Mouse (Mus musculus): ENCODE data around the gene Abhd12b.

The Abhd12b gene

DNA sequence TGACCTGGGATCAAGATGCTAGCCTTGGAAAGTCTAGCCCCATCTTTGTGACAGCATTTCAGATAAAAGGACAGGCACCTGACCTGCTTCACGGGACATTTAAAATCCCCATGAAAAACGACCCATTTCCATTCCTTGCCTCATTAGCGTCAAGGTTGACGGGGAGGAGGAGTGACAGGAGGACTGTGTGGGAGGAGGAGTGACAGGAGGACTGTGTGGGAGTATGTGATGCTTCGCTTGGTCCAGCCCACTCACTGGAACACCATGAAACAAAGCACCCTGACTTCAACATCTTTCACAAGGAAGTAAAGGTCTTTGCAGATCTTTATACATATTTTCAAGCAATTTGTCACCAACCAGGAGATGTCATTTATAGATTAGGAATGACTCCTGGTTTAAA is 54.3 kb downstream of the Abhd12b start:
- no peaks in the 10 kb centered on the region for H3K36me3 ChIP-seq (ENCODE audit: insufficient read depth, low read length)
- H3K4me3 ChIP-seq (replicated peaks; ENCODE audit: low read length): no peak overlapping the region
- no peak for TF ChIP-seq CTCF (conservative IDR thresholded peaks at IDR 0.05; ENCODE audit: low read length)
- TF ChIP-seq POU5F1 (IDR thresholded peaks at IDR 0.05; ENCODE audit: borderline replicate concordance, low read length): no peak
- TF ChIP-seq NANOG (IDR thresholded peaks at IDR 0.05; ENCODE audit: borderline replicate concordance, low read length): no peak
- no peaks in the 10 kb centered on the region; the same call in 1 of the 2 replicates for H3K4me1 ChIP-seq (replicated peaks; ENCODE audit: low read depth, low read length)
- no peaks in the 10 kb centered on the region for H3K9me3 ChIP-seq (ENCODE audit: low read length)
- H3K27me3 ChIP-seq (ENCODE audit: insufficient read depth, low read length): peaks cover 28% of the 10 kb centered on the region

DNA sequence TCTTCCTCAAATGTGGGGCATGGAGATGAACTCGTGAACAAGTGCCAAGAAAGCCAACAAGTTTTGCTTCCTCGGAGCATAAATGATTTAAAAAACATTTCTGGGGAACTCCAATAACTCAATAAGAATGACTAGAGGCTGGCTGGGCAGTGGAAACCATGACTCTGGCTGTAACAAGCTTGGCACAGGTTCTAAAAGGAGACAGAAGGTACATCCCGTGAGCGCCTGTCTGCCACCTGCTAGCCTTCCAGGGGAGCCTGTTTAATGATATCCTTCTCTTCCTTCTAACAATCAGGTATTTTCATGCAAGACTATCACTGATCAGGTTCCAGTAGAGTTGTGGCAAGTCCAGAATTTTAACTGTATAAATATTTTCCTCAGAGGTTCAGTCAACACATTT is 58.6 kb downstream of the Abhd12b start:
- no peak for TF ChIP-seq POU5F1 (IDR thresholded peaks at IDR 0.05; ENCODE audit: borderline replicate concordance, low read length)
- no peak for TF ChIP-seq CTCF (conservative IDR thresholded peaks at IDR 0.05; ENCODE audit: low read length)
- no peak for TF ChIP-seq NANOG (IDR thresholded peaks at IDR 0.05; ENCODE audit: borderline replicate concordance, low read length)
- H3K27me3 ChIP-seq (ENCODE audit: insufficient read depth, low read length): peaks cover 19% of the 10 kb centered on the region
- H3K4me3 ChIP-seq (replicated peaks; ENCODE audit: low read length): no peak overlapping the region
- no peaks in the 10 kb centered on the region for H3K36me3 ChIP-seq (ENCODE audit: insufficient read depth, low read length)
- H3K9me3 ChIP-seq (ENCODE audit: low read length): no peaks in the 10 kb centered on the region
- no peaks in the 10 kb centered on the region; the same call in 1 of the 2 replicates for H3K4me1 ChIP-seq (replicated peaks; ENCODE audit: low read depth, low read length)

DNA sequence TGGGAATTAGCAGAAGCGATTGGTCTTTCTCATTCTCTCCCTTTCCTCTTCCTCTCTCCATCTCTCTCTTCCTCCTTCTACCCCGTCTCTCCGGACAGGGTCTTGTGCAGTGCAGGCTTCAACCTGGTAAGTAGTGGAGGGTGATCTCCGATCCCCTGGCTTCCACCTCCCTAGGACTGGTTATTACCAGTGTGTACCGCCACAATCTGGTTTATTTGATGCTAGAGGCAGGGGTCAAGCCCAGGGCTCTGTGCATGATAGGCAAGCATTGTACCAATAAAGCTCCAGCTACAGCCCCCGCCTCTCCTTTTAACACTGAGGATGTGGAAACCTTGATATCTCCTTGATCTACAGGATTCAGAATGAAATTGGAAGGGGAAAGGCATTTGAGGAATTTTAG is 59.7 kb downstream of the Abhd12b start:
- no peaks in the 10 kb centered on the region; the same call in 1 of the 2 replicates for H3K4me1 ChIP-seq (replicated peaks; ENCODE audit: low read depth, low read length)
- peaks cover 11% of the 10 kb centered on the region for H3K27me3 ChIP-seq (ENCODE audit: insufficient read depth, low read length)
- TF ChIP-seq POU5F1 (IDR thresholded peaks at IDR 0.05; ENCODE audit: borderline replicate concordance, low read length) (no peak), NANOG (IDR thresholded peaks at IDR 0.05; ENCODE audit: borderline replicate concordance, low read length) (no peak), CTCF (conservative IDR thresholded peaks at IDR 0.05; ENCODE audit: low read length) (no peak)
- H3K4me3 ChIP-seq (replicated peaks; ENCODE audit: low read length): no peak overlapping the region
- H3K36me3 ChIP-seq (ENCODE audit: insufficient read depth, low read length): no peaks in the 10 kb centered on the region
- H3K9me3 ChIP-seq (ENCODE audit: low read length): no peaks in the 10 kb centered on the region

DNA sequence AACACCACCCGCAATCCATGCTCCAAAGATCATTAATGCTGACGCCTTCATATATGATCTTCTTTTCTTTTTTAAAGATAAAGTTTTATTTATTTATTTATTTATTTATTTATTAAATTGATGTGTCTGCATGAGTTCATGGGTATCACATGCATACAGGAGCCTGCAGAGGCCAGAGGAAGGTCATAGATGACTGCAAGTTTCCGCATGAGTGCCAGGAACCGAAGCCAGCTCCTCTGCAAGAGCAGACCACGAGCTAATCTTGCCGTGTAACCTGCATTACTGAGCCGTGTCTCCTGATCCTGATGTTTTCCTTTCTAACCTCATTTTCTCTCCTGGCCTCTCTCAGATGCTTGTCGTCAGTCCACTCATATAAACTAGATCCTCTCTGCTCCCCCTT is 60.3 kb downstream of the Abhd12b start:
- H3K4me1 ChIP-seq (replicated peaks; ENCODE audit: low read depth, low read length): no peaks in the 10 kb centered on the region; the same call in 1 of the 2 replicates
- no peaks in the 10 kb centered on the region for H3K36me3 ChIP-seq (ENCODE audit: insufficient read depth, low read length)
- TF ChIP-seq CTCF (conservative IDR thresholded peaks at IDR 0.05; ENCODE audit: low read length): no peak
- no peak for TF ChIP-seq POU5F1 (IDR thresholded peaks at IDR 0.05; ENCODE audit: borderline replicate concordance, low read length)
- TF ChIP-seq NANOG (IDR thresholded peaks at IDR 0.05; ENCODE audit: borderline replicate concordance, low read length): no peak
- H3K9me3 ChIP-seq (ENCODE audit: low read length): no peaks in the 10 kb centered on the region
- peaks cover 9% of the 10 kb centered on the region for H3K27me3 ChIP-seq (ENCODE audit: insufficient read depth, low read length)
- H3K4me3 ChIP-seq (replicated peaks; ENCODE audit: low read length): no peak overlapping the region

DNA sequence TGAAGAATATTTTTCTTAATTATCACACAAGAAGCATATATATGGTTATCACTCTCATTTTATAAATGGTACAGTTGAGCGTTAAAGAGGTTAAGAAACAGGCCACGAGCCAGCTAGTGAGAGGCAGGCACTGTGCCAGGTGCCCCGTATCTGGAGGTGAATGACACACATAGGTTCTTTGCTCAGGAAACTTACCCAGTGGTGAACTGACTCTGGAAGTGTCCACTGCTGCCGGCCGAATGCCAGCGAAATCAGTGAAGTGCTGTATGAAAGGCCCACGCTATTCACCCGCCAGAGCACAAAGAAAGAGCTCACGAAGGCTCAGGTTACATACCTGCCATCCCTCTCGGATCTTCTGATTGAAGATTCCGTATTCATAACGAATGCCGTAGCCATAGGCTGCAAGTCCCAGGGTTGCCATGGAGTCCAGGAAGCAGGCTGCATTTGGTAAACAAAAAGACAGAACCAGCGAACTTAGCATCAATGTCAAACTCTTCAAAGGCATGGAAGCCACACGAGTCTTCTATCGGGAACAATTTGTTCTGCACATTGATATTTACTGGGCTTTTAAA is 62.4 kb downstream of the Abhd12b start:
- Histone ChIP-seq H3K27me3 (ENCODE audit: insufficient read depth, low read length) (peaks cover 9% of the 10 kb centered on the region), H3K4me1 (replicated peaks; ENCODE audit: low read depth, low read length) (no peaks in the 10 kb centered on the region; the same call in 1 of the 2 replicates), H3K36me3 (ENCODE audit: insufficient read depth, low read length) (no peaks in the 10 kb centered on the region), H3K4me3 (replicated peaks; ENCODE audit: low read length) (no peak overlapping the region), H3K9me3 (ENCODE audit: low read length) (no peaks in the 10 kb centered on the region)
- TF ChIP-seq NANOG (IDR thresholded peaks at IDR 0.05; ENCODE audit: borderline replicate concordance, low read length): no peak
- TF ChIP-seq CTCF (conservative IDR thresholded peaks at IDR 0.05; ENCODE audit: low read length): no peak
- no peak for TF ChIP-seq POU5F1 (IDR thresholded peaks at IDR 0.05; ENCODE audit: borderline replicate concordance, low read length)

DNA sequence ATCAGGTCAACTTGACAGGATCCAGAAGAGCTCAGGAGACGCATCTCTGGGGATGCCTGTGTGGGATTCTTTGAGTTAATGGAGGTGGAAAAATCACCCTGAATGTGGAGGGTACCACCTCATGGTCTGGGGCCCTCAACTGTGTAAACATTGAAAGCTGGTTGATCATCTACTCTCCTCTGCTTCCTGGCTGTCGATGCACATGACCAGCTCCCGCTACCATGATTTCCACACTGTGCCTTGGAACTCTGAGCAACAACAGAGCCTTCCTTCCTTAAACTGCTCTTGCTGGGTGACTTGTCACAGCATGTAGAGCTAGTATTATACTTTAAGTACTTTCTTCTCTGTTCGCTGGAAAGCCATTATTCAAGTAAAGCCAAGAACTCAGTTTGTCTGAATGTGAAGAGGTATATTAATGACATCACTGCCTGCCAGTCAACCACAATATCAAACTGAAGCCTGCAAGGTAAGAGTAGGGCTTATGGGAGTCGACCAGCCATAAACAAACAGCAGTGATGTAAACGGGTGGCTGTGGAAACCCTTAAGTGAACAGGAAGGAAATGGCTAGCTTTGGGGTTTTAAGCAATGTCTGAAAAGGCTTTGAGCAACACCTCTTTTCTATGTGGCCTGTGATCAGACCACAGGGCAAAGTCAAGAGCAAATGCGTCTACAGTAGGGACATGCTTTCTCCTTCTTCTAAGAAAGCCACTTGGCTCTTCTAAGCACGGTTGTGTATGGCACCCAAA is 65.0 kb downstream of the Abhd12b start:
- H3K36me3 ChIP-seq (ENCODE audit: insufficient read depth, low read length): no peaks in the 10 kb centered on the region
- no peaks in the 10 kb centered on the region; the same call in 1 of the 2 replicates for H3K4me1 ChIP-seq (replicated peaks; ENCODE audit: low read depth, low read length)
- H3K27me3 ChIP-seq (ENCODE audit: insufficient read depth, low read length): peaks cover 4% of the 10 kb centered on the region; the same call in 1 of the 2 replicates
- H3K9me3 ChIP-seq (ENCODE audit: low read length): no peaks in the 10 kb centered on the region
- H3K4me3 ChIP-seq (replicated peaks; ENCODE audit: low read length): no peak overlapping the region
- TF ChIP-seq CTCF (conservative IDR thresholded peaks at IDR 0.05; ENCODE audit: low read length) (no peak), POU5F1 (IDR thresholded peaks at IDR 0.05; ENCODE audit: borderline replicate concordance, low read length) (no peak), NANOG (IDR thresholded peaks at IDR 0.05; ENCODE audit: borderline replicate concordance, low read length) (no peak)

DNA sequence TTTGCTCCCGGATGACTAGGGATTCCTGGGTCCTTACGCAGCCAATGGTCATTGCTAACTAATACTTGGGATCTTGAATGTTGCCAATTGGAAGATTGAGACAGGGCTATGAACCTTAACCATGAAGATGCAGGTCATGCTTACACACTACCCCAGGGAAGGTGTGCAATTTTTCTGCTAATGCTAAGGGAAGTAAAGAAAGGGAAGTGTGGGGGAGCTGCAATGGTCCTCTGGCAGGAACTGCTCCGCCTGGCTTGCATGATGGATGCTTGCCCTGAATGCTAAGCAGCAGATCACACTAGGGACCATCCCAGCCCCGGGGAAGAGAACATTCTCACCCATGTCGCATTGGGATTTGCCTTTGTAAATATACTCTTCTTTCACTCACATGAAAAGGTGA is 67.5 kb downstream of the Abhd12b start:
- Histone ChIP-seq H3K4me1 (replicated peaks; ENCODE audit: low read depth, low read length) (peaks cover under 1% of the 10 kb centered on the region), H3K4me3 (replicated peaks; ENCODE audit: low read length) (no peak overlapping the region), H3K9me3 (ENCODE audit: low read length) (no peaks in the 10 kb centered on the region), H3K36me3 (ENCODE audit: insufficient read depth, low read length) (no peaks in the 10 kb centered on the region), H3K27me3 (ENCODE audit: insufficient read depth, low read length) (peaks cover 22% of the 10 kb centered on the region)
- TF ChIP-seq NANOG (IDR thresholded peaks at IDR 0.05; ENCODE audit: borderline replicate concordance, low read length) (no peak), CTCF (conservative IDR thresholded peaks at IDR 0.05; ENCODE audit: low read length) (no peak), POU5F1 (IDR thresholded peaks at IDR 0.05; ENCODE audit: borderline replicate concordance, low read length) (no peak)

DNA sequence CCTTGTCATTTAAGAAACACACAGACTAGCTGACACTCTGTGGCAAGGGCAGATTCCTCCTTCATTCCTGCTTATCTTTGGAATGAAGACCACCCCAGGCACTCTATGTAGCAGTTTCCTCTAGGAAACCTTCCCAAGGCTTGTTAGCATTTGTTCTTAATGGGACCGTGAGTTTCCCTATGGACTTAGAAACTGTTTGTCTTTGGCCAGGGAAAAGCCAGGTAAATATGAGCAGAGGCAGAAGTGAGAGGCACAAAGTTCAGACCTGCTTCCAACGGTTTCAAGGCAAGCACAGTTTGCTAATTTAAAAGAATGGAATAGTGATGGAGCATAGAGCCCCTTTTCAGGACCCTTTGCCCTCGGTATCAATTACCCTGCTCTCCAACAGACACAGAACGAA is 69.4 kb downstream of the Abhd12b start:
- peaks cover 15% of the 10 kb centered on the region for H3K4me1 ChIP-seq (replicated peaks; ENCODE audit: low read depth, low read length)
- H3K4me3 ChIP-seq (replicated peaks; ENCODE audit: low read length): no peak overlapping the region
- H3K36me3 ChIP-seq (ENCODE audit: insufficient read depth, low read length): no peaks in the 10 kb centered on the region
- TF ChIP-seq NANOG (IDR thresholded peaks at IDR 0.05; ENCODE audit: borderline replicate concordance, low read length) (no peak), POU5F1 (IDR thresholded peaks at IDR 0.05; ENCODE audit: borderline replicate concordance, low read length) (no peak), CTCF (conservative IDR thresholded peaks at IDR 0.05; ENCODE audit: low read length) (no peak)
- no peaks in the 10 kb centered on the region for H3K9me3 ChIP-seq (ENCODE audit: low read length)
- peaks cover 40% of the 10 kb centered on the region for H3K27me3 ChIP-seq (ENCODE audit: insufficient read depth, low read length)
